Mouse (Mus musculus): ENCODE data around the gene Fam214b.

GRCm38 (mm10) chr4:43038567-43039495 is 7.2 kb downstream of the Fam214b start:
- no peak for TF ChIP-seq CHD2 (IDR thresholded peaks at IDR 0.05; ENCODE audit: low read depth, low read length)
- TF ChIP-seq ZC3H11A (IDR thresholded peaks at IDR 0.05; ENCODE audit: borderline replicate concordance, low read depth, low read length): no peak
- TF ChIP-seq MAFK (IDR thresholded peaks at IDR 0.05; ENCODE audit: insufficient read depth, low read depth, low read length): no peak
